Mouse (Mus musculus): Measurements from ENCODE around the gene Trdmt1.

GRCm38 (mm10) chr2:13538258-13538657 is 6.2 kb downstream of the Trdmt1 start:
- TF ChIP-seq ZNF384 (IDR thresholded peaks at IDR 0.05; ENCODE audit: low read depth, low read length) (no peak), MAFK (IDR thresholded peaks at IDR 0.05; ENCODE audit: insufficient read depth, low read depth, low read length) (no peak), HCFC1 (IDR thresholded peaks at IDR 0.05; ENCODE audit: borderline replicate concordance, insufficient read depth, low read length) (no peak), ZC3H11A (IDR thresholded peaks at IDR 0.05; ENCODE audit: borderline replicate concordance, low read depth, low read length) (no peak)
